Mouse (Mus musculus) right cerebral cortex, adult 18-20 months (tissue): ENCODE results near the gene Cfp.
A peak's percentile ranks its signal among the peaks of the same experiment; 100 is the strongest.

ENCODE experiments used
- DNase-seq: peaks from one replicate; pipeline ENCODE4 v3.0.0; 2022; ENCODE audit warnings: mixed read lengths

The Cfp gene

DNA sequence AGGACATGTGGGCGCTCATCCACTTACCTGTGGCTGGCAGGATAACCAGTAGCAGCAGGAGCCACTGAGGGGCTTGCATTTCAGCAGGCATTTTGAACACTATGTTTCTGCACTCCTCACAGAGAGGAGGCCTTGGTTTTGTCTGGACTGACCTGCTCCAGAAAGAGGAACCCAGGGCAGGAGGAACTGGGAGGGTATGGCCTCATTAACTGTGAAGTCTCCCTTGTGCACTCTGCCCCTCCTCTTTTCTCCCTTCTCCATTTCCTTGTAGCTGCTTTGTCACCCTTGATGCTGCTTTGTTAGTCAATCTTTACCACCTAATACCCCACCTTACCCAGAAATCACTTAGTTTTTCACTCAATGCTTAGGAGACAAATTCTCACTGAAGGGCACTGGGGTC, at the start of gene Cfp:
Cfp (minus strand) TSS at position 192 of the 400 bp plus-strand sequence.
- DNase-seq, result no peak

DNA sequence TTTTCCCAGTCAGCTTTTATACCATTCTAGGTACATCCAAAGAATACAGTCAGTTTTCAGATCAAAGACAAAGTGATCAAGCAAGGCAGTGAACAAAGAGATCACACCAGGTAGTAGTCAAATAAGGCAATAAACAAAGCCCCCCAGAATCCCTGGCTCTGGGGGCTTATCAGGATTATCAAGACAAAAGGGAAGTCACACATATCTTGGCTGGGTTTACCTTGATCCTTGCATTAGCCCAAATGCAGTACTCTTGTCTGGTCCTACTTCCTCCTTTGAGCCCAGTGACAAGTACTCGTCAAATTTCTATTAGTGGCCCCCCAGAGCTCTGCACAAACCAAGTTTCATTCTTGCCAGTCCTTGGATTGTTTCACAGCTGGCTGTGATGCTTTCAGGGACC, 49.5 kb upstream of the Cfp start:
- DNase-seq, result no peak

DNA sequence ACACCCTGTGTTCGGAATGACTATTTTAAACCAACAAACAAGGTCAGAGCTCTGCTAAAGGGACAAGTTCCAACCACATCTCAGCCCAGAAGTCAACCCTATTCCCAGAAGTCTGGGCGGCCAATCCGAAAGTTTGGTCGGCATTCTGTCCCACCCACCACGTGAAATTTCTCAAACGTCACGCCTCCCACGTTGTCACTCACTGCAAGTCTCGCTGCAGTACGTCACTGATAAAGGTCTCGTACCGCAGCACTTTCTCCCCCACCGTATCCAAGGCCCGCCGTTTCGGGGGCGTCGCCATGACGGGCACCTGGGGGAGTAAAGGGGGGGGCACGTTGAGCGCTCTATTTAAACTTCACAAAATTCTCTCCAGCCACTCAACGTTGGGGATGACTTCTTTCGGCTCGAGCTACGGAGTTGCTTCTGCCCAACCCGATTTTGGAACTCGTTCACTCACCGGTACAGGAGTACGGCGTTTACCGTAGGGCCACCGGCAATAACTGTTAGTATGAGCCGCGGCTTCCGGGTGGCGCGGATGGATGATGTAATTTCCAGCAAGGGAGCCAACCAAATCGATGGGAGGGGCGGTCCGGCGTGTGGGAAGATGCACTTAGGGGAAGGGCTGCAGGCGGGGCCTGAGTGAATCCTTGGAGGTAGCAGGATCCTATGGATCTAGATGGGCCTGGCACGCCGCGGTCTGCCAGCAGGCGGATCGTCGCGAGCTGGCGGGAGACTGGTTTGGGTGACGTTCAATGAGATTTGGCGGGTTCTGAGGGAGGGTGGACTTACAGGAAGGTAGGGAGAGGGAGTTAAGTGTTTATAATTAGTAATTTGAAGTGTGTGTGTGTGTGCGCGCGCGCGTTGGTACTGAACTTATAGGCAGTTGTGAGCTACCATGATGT, 30.4 kb upstream of the Cfp start, which contains the start of gene Uxt:
Uxt (minus strand) TSS at position 541 of the 902 bp plus-strand sequence.
- DNase-seq, result peak; percentile 91

DNA sequence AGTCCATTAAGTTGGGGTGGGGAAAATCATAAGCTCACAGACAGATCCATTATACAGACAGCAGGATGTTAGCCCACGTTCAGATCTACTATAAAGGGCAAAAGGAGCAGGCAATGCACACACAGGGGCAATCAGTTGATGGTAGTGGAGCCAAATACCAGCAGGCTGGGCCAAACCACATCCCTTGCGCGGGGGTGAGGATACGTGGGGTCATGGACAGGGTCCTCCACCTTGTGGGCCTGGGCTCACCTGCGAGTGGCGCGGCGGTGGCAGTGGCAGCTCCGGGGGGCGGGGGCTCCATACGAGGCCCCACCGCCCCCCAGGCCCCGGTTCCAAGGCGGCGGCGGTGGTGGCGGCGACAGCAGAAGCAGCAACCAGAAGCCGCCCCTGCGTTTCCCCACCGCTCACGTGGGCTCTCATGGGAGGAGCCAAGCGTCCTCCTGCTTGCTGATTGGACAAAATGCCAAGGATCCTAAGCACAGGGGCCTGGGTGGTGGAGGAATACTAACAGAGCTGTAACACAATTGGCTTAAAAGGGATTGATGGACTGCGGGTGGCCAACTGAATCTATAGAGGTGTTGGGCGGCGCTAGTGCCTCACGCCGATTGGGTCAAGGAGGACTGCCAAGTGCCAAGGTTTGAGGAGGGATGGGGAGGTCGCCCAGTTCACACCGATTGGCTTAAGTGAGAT, 19.0 kb upstream of the Cfp start, which contains the start of gene Elk1:
Elk1 (minus strand) TSS at position 418 of the 690 bp plus-strand sequence.
- DNase-seq, result peak; percentile 89

DNA sequence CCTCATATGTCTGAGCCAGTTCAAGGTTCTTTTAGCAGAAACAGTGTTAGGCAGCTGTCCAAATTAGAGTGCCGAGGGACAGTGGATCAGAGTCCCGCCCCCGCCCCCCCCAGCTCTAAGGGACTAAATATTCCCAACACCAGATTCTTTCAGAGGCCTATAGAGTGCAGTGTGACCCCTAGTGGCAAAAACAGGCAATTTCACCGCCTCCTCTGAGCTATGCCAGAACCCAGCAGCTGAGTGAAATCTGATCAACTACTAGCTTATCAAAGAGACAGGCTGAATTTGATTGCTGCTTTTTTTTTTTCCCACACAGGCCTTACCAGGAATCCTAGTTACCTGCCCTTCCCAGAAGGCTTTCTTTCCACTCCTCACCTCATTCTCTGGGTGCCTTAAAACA, 14.7 kb upstream of the Cfp start:
- peak; percentile 59 for DNase-seq

DNA sequence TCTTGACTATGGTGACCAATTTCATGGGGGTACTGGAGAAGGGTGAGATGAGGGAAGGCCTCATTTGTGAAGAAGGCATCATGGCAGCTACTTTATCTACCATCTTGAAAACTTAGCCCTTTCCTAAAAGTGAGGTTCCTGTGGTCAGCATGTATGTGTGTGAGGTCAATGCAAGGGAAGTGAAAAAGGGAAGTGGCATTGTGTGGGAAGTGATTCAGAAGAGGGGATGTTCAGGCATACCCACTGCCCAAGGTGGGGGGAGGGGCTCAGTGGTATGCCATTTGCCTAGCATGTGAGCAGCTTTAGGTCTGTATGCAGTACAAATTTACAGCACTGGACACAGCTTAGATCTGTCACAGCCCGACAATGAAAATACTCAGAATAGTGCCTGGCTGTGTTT, 608 bp upstream of the Cfp start:
- no peak for DNase-seq

DNA sequence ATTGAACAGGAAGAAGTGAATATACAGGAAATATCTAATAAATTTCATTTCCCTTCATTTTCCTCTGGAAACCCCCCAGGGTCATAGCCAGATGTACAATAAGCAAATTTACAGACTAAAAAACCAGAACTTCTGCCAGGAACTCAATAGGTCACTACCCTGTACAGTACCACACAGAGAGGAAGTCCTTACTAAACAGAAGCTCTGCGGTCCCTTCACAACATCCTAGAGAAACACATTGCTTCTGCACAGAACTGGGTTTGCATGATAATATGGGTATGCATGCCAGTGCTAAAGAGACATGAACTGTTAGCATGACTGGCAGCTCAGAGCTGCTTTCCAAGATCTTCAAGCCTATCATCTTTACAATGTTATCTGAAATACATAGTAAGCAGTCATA, 1.5 kb downstream of the Cfp start:
- no peak for DNase-seq

DNA sequence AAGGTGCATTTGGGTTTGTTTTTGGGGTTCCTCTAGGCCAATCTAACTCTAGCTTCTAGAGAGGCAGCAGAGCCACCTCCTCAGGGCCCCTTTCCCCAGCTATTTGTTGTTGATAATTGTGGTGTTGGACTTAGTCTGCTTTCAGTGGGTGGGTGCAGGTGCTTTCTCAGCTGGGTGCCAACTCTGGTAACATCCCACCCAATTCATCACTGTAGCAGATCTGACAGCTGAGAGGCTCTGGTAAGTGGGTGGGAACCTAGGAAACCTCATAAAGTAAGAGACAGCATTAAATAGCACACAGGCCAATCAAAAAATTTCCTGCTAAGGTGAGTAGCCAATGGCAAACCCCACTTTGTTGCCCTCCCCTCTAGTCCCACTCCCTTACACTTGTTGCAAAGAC, 6.4 kb downstream of the Cfp start:
- no peak for DNase-seq

DNA sequence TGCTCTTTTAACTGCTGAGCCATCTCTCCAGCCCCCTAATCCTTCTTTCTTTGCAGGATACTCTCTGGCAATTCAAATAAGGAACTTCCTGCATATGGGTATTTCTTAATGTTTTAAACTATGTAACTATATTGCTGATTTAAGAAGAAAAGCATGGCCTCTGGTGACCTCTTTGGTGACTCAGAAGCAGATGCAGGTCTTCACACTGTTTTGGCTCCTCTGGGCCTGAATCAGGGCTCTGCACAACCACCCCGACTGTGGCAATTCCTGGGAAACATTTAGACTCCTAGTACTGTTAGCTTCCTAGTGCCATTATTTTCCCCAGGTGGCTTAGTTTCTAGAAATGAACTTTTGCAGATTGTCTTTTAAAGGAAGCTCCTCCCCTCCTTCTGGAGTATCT, 7.8 kb downstream of the Cfp start:
- DNase-seq, result no peak

DNA sequence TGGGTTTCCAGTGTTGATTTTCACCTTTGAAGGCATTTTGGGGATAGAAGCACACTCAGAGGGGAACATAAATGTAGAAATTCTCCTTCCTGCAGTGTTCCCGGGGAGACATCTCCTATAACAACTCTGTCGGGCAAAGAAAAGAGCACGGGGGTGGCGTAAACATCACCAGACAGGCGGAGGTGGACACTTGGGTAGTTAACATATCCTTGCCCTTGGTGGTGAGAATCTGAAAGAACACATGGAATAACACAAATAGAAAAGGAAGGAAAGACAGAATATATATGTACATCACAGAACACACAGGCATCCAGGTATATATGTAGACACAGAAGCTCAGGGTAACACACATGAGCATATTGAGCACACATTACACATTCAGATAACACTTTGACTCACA, 10.0 kb downstream of the Cfp start:
- peak; percentile 48 for DNase-seq

DNA sequence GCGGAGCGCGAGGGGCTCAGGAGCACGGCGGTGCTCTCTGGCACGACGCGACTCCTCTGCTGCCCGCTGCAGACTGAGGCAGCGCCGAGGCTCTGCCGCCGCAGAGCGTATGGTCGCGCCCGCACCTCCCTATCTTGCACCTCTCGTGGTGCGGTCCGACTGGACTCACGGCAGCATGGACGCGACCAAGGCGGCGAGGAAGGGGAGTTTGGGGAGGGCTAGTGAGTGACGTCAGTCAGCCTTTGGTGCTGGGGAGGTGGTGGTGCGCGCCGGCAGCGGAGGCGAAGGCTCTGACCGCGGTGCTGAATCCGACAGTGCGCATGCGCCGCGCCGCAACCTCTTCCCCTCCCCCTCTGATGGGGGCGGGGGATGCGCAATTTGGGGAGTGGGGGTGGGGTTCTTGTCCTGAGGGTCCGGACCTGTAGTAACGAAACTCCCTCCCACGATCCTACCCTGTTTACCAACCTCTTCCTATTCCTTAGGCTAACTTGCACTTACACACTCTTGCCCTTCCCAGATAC, 10.5 kb downstream of the Cfp start, which contains the start of gene Syn1:
Syn1 (minus strand) TSS at position 161 of the 521 bp plus-strand sequence.
- peak; percentile 88 for DNase-seq

DNA sequence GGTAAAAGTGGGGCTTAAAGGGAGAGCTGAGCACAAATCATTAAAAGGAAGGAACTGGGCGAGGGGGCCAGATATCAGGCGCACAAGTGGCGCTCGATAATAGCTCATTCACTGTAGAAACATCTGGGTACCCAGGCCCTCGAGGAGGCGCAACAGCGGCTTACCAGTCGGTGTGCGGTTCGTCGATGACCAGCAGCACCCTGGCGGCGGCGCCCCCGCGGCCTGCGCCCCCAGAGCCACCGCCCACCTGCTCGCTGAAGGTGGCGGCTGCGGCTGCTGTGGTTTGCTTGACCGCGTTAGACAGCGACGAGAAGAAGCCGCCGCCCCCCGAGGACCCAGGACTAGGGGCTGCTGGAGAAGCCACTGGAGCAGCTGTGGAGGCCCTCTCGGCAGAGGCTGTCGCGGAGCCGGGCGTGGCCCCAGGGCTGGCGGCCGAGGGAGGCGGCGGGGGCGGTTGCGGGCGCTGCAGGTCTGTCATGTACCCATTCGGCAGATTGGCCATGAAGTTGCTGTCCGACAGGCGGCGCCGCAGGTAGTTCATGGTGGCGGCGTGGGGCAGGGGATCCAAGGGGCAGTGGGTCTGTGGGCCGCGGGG, 11.0 kb downstream of the Cfp start:
- no peak for DNase-seq

DNA sequence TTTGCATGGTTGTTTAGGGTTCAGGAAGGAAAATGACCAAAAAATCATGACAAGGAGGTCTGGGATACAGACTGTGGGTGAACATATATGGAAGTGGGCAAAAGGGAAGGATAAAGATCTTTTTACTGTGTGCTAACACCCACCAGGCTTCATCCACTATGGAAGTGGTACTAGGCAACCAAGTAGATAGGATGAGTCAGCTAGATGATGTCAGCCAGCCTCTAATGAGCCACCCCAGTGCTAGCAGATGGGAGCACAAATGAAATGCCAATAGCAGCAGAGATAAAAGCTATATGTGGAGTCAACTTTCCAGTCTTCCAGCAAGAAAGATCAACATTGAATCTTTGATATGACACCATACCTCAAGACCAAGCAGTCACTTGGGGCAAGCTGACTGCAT, 16.3 kb downstream of the Cfp start:
- DNase-seq, result peak; percentile 45

DNA sequence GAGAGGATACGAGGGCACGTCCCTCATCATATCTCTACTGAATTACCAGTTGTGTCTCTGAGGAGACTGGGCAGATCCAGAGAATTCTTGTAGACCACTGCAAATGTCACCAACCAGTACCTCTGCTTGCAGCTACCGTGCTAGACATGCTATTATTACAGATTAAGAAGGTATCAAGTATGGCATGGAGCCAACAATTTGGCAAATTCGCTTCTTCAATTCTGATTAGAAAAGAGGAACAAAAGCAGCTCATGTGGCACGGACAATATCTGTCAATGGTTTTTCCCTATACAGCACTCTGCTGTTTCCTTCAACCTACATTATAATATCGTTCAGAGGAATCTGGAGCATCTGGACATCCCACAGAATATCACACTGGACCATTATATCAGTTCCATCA, 17.6 kb downstream of the Cfp start:
- no peak for DNase-seq

DNA sequence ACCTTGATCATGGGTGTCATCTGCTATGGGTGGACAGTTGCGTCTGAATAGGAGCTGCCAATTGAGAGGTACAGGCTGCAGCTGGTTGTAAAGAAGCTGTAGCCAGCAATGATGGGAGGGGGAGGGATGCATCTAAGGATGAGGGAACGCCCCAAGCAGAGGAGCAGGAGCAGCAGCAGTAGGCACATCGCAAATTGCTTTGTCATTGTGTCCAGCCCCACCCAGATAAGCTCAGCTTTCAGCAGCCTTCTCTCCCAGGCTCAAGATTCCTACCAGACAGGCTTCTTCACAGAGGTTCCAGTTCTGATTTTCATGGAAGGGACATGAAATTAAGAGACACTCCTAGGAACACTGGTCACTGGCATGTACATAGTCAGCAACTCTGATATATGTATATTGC, 21.3 kb downstream of the Cfp start:
- no peak for DNase-seq
